Mouse (Mus musculus): ENCODE measurements around the gene Eipr1. TPM values are rescaled to one million over a fixed set of nuclear protein-coding genes. Genes with fewer than 3 reads are reported as not detected.

Gene Eipr1
- polyA plus RNA-seq, 1 experiment = 28.5 TPM

GRCm38 (mm10) chr12:28847401-28847800 is 95.8 kb downstream of the Eipr1 start:
- no peak for TF ChIP-seq CTCF (IDR thresholded peaks at IDR 0.05; ENCODE audit: extremely low read depth, insufficient read depth, insufficient read length, insufficient replicate concordance)
- no peak for TF ChIP-seq POLR2A (IDR thresholded peaks at IDR 0.05; ENCODE audit: low read depth, low read length)
- WGBS = 73% methylated on average over 6 of the region's 6 CpGs

GRCm38 (mm10) chr12:28848726-28849612 is 97.4 kb downstream of the Eipr1 start:
- H3K27ac ChIP-seq (ENCODE audit: insufficient read depth, low read length) = no peak overlapping the region
- H3K4me3 ChIP-seq (ENCODE audit: extremely low read depth, insufficient read depth, insufficient read length) = no peak overlapping the region
- no peak for DNase-seq (ENCODE audit: low read depth in 1 of 2, low spot score in 2 of 2)
- WGBS = 94% methylated on average over 18 of the region's 18 CpGs
- no peaks in the 10 kb centered on the region for H3K4me1 ChIP-seq (ENCODE audit: control insufficient read depth, insufficient read depth, insufficient read length)
- no peaks in the 10 kb centered on the region for H3K27me3 ChIP-seq (ENCODE audit: control insufficient read depth, insufficient read depth, low read length)
- TF ChIP-seq POLR2A (IDR thresholded peaks at IDR 0.05; ENCODE audit: low read depth, low read length) = no peak
- TF ChIP-seq CTCF (IDR thresholded peaks at IDR 0.05; ENCODE audit: extremely low read depth, insufficient read depth, insufficient read length, insufficient replicate concordance) = no peak
- peaks cover 7% of the 10 kb centered on the region for H3K36me3 ChIP-seq (ENCODE audit: control insufficient read depth, insufficient read depth, low read length)

More at GRCm38 (mm10) chr12:28847401-28847800, 95.8 kb downstream of the Eipr1 start:
- Histone ChIP-seq H3K27ac (ENCODE audit: insufficient read depth, low read length) (no peak overlapping the region), H3K4me3 (ENCODE audit: extremely low read depth, insufficient read depth, insufficient read length) (no peak overlapping the region), H3K36me3 (ENCODE audit: control insufficient read depth, insufficient read depth, low read length) (peaks cover 7% of the 10 kb centered on the region), H3K27me3 (ENCODE audit: control insufficient read depth, insufficient read depth, low read length) (no peaks in the 10 kb centered on the region), H3K4me1 (ENCODE audit: control insufficient read depth, insufficient read depth, insufficient read length) (no peaks in the 10 kb centered on the region)
- DNase-seq (ENCODE audit: low read depth in 1 of 2, low spot score in 2 of 2) = no peak

- Histone ChIP-seq H3K4me3 (ENCODE audit: extremely low read depth, insufficient read depth, insufficient read length) (no peak overlapping the region), H3K27ac (ENCODE audit: insufficient read depth, low read length) (no peak overlapping the region), H3K4me1 (ENCODE audit: control insufficient read depth, insufficient read depth, insufficient read length) (no peaks in the 10 kb centered on the region), H3K36me3 (ENCODE audit: control insufficient read depth, insufficient read depth, low read length) (peaks cover 5% of the 10 kb centered on the region; the same call in 1 of the 2 replicates), H3K27me3 (ENCODE audit: control insufficient read depth, insufficient read depth, low read length) (no peaks in the 10 kb centered on the region)
- WGBS = 92% methylated on average over 11 of the region's 11 CpGs
- TF ChIP-seq CTCF (IDR thresholded peaks at IDR 0.05; ENCODE audit: extremely low read depth, insufficient read depth, insufficient read length, insufficient replicate concordance) (no peak), POLR2A (IDR thresholded peaks at IDR 0.05; ENCODE audit: low read depth, low read length) (no peak)
- DNase-seq (ENCODE audit: low read depth in 1 of 2, low spot score in 2 of 2) = no peak
Observed at GRCm38 (mm10) chr12:28859495-28860263, 108.1 kb downstream of the Eipr1 start.

DNA sequence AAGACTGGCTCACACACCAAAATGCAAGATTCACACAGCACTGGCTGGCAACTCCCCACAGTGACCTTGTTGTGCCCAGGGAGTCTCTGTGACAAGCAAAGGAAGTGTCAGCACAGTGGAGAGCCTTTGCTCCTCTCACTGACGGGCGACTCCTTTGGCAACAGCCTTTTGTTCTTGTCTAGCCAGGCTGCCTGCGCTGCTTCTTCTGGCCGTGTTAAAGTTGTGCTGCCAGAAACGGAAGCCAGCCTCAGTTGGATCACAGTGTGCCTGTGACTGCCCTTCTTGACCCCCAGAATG is 108.6 kb downstream of the Eipr1 start:
- Histone ChIP-seq H3K36me3 (ENCODE audit: control insufficient read depth, insufficient read depth, low read length) (peaks cover 7% of the 10 kb centered on the region; the same call in 1 of the 2 replicates), H3K4me1 (ENCODE audit: control insufficient read depth, insufficient read depth, insufficient read length) (no peaks in the 10 kb centered on the region), H3K27ac (ENCODE audit: insufficient read depth, low read length) (no peak overlapping the region), H3K27me3 (ENCODE audit: control insufficient read depth, insufficient read depth, low read length) (no peaks in the 10 kb centered on the region), H3K4me3 (ENCODE audit: extremely low read depth, insufficient read depth, insufficient read length) (no peak overlapping the region)
- no peak for DNase-seq (ENCODE audit: low read depth in 1 of 2, low spot score in 2 of 2)
- no peak for TF ChIP-seq CTCF (IDR thresholded peaks at IDR 0.05; ENCODE audit: extremely low read depth, insufficient read depth, insufficient read length, insufficient replicate concordance)
- no peak for TF ChIP-seq POLR2A (IDR thresholded peaks at IDR 0.05; ENCODE audit: low read depth, low read length)
- WGBS = 94% methylated on average over 5 of the region's 5 CpGs

- peaks cover 16% of the 10 kb centered on the region for H3K36me3 ChIP-seq (ENCODE audit: control insufficient read depth, insufficient read depth, low read length)
- no peak for DNase-seq (ENCODE audit: low read depth in 1 of 2, low spot score in 2 of 2)
- no peak overlapping the region for H3K4me3 ChIP-seq (ENCODE audit: extremely low read depth, insufficient read depth, insufficient read length)
- no peaks in the 10 kb centered on the region for H3K27me3 ChIP-seq (ENCODE audit: control insufficient read depth, insufficient read depth, low read length)
- no peak overlapping the region for H3K27ac ChIP-seq (ENCODE audit: insufficient read depth, low read length)
- no peak for TF ChIP-seq POLR2A (IDR thresholded peaks at IDR 0.05; ENCODE audit: low read depth, low read length)
- TF ChIP-seq CTCF (IDR thresholded peaks at IDR 0.05; ENCODE audit: extremely low read depth, insufficient read depth, insufficient read length, insufficient replicate concordance) = no peak
- no peaks in the 10 kb centered on the region for H3K4me1 ChIP-seq (ENCODE audit: control insufficient read depth, insufficient read depth, insufficient read length)
- WGBS = 93% methylated on average over 12 of the region's 12 CpGs
Observed at GRCm38 (mm10) chr12:28863260-28863659, 111.7 kb downstream of the Eipr1 start.

DNA sequence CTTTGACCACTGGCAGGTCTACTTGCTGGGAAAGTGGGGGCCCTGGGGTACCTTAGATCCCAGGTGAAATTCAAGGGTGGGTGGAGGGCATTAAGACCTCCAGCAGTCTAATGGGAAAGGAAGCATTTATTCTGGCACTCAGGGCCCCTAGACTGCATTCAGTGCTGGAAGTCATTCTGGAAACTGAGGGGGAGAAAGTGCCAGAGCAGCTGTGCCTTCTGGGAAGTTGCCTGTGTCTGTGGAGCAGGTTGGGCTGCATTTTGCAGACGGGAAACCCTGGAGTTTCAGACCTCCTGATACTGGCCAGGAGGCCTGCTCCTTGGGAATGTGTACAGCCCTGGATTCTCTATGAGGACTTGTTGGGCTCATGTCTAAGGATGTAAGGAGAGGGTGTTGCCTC is 114.5 kb downstream of the Eipr1 start:
- 96% methylated on average over 1 of the region's 1 CpGs for WGBS
- Histone ChIP-seq H3K27me3 (ENCODE audit: control insufficient read depth, insufficient read depth, low read length) (no peaks in the 10 kb centered on the region), H3K4me3 (ENCODE audit: extremely low read depth, insufficient read depth, insufficient read length) (no peak overlapping the region), H3K27ac (ENCODE audit: insufficient read depth, low read length) (no peak overlapping the region), H3K4me1 (ENCODE audit: control insufficient read depth, insufficient read depth, insufficient read length) (no peaks in the 10 kb centered on the region), H3K36me3 (ENCODE audit: control insufficient read depth, insufficient read depth, low read length) (peaks cover 13% of the 10 kb centered on the region)
- DNase-seq (ENCODE audit: low read depth in 1 of 2, low spot score in 2 of 2) = no peak
- no peak for TF ChIP-seq CTCF (IDR thresholded peaks at IDR 0.05; ENCODE audit: extremely low read depth, insufficient read depth, insufficient read length, insufficient replicate concordance)
- no peak for TF ChIP-seq POLR2A (IDR thresholded peaks at IDR 0.05; ENCODE audit: low read depth, low read length)
